Mouse (Mus musculus) kidney, embryonic 16.5 days (tissue): ENCODE data around the gene Cyp46a1. TPM values are rescaled to one million over a fixed set of nuclear protein-coding genes. Genes with fewer than 3 reads are reported as not detected.
A peak's percentile ranks its signal among the peaks of the same experiment; 100 is the strongest.

ENCODE experiments used
- ATAC-seq: fragments of 200-750 bp; cut with Nextera tagmentation; 2 replicates; pipeline ENCODE4 v1.8.0; 2017; ENCODE audit warnings: moderate TSS enrichment; ENCODE audit not compliant: low FRiP score, low TSS enrichment
- H3K27ac ChIP-seq: fragments of 300-500 bp; sonication (generic); 2 replicates; pipeline ENCODE4 v1.5.1; 2014; ENCODE audit warnings: low read length
- H3K27me3 ChIP-seq: fragments of 300-500 bp; sonication (generic); 2 replicates; pipeline ENCODE4 v1.6.1; 2014; ENCODE audit warnings: low read length, control low read depth, mixed read lengths; ENCODE audit not compliant: insufficient read depth
- H3K36me3 ChIP-seq: fragments of 300-500 bp; sonication (generic); 2 replicates; pipeline ENCODE4 v1.6.1; 2014; ENCODE audit warnings: low read length, control low read depth, mixed read lengths; ENCODE audit not compliant: insufficient read depth
- H3K4me1 ChIP-seq: fragments of 300-500 bp; sonication (generic); 2 replicates; pipeline ENCODE4 v1.6.1; 2014; ENCODE audit warnings: low read length, control low read depth, mixed read lengths; ENCODE audit not compliant: insufficient read depth
- H3K4me2 ChIP-seq: fragments of 300-500 bp; sonication (generic); replicated peaks from 2 replicates; pipeline ENCODE4 v1.6.1; 2014; ENCODE audit warnings: low read depth, low read length
- H3K4me3 ChIP-seq: fragments of 300-500 bp; sonication (generic); 2 replicates; pipeline ENCODE4 v1.5.1; 2014; ENCODE audit warnings: mild to moderate bottlenecking, low read length
- H3K9ac ChIP-seq: fragments of 300-500 bp; sonication (generic); replicated peaks from 2 replicates; pipeline ENCODE4 v1.6.1; 2014; ENCODE audit warnings: low read length
- H3K9me3 ChIP-seq: fragments of 300-500 bp; sonication (generic); 2 replicates; pipeline ENCODE4 v1.6.1; 2016; ENCODE audit warnings: low read length, control low read depth
- WGBS: fragments of 180-500 bp; shearing (Covaris S2); extraction: QIAGEN DNeasy Blood & Tissue Kit; methylation state at CpG from one replicate; pipeline ENCODE4 v1.1.7; 2014; 5-methylcytosine and 5-hydroxymethylcytosine counted together
- polyA plus RNA-seq: library from polyadenylated mRNA; unstranded; fragments of >200 nt; fragmentation: Nextera tagmentation; extraction: Ambion mirVana; gene quantifications from 2 replicates; pipeline ENCODE4 v1.2.1, GENCODE M21; 2015

Cyp46a1 gene
- polyA plus RNA-seq, 1 experiment from 2014 or later: 11.8 TPM

DNA sequence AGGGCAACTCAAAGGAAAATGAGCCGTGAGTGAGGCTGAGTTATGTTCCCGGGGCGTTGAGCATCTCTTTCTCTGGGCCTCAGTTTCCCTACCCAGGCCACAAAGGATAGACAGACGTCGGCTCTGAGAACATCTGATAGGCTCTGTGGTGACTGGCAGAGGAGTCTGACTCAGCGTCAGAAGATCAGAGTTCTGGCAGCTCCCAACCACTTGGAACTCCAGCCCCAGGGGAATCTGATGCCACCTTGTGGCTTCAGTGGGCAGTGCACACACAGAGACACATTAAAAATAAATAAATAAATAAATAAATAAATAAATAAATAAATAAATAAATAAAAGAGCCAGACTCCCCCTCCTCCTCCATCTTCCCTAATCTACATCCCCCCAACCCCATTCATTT is 37.1 kb upstream of the Cyp46a1 start:
- Histone ChIP-seq H3K9me3 (no peaks in the 10 kb centered on the region), H3K27me3 (no peaks in the 10 kb centered on the region; the same call in 1 of the 2 replicates), H3K4me1 (0 out of 2 replicates have a peak, but pooled peaks cover 5% of the 10 kb centered on the region), H3K4me2 (no peak overlapping the region), H3K4me3 (no peak overlapping the region), H3K27ac (no peak overlapping the region), H3K9ac (no peak overlapping the region), H3K36me3 (no peaks in the 10 kb centered on the region)
- ATAC-seq: no peak
- 82% methylated on average over 6 of the region's 6 CpGs for WGBS

DNA sequence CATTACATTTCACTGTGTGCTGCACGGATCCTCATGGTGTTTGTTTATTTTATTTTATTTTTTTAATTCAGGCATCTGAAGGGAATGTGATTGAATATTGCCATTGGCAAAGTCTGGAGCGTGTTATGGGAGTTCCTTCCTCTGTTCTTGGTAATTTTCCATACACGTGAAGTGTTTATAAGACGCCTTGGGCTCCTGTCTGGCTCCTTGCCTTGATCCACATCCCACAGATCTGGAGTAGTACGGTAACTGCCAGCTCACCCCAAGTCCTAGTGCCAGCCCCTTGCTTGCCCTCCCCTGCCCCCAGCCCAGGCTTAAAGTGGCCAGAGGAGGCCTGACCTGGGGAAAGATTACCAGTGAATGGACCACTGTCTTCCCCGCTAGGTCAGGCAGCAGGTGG is 33.2 kb upstream of the Cyp46a1 start:
- no peak overlapping the region for H3K9ac ChIP-seq
- no peak overlapping the region for H3K27ac ChIP-seq
- no peaks in the 10 kb centered on the region for H3K9me3 ChIP-seq
- ATAC-seq: no peak
- peaks cover 17% of the 10 kb centered on the region for H3K27me3 ChIP-seq
- no peak overlapping the region for H3K4me2 ChIP-seq
- H3K4me3 ChIP-seq: no peak overlapping the region
- 72% methylated on average over 6 of the region's 6 CpGs for WGBS
- H3K36me3 ChIP-seq: no peaks in the 10 kb centered on the region
- peaks cover 4% of the 10 kb centered on the region; the same call in 1 of the 2 replicates for H3K4me1 ChIP-seq

DNA sequence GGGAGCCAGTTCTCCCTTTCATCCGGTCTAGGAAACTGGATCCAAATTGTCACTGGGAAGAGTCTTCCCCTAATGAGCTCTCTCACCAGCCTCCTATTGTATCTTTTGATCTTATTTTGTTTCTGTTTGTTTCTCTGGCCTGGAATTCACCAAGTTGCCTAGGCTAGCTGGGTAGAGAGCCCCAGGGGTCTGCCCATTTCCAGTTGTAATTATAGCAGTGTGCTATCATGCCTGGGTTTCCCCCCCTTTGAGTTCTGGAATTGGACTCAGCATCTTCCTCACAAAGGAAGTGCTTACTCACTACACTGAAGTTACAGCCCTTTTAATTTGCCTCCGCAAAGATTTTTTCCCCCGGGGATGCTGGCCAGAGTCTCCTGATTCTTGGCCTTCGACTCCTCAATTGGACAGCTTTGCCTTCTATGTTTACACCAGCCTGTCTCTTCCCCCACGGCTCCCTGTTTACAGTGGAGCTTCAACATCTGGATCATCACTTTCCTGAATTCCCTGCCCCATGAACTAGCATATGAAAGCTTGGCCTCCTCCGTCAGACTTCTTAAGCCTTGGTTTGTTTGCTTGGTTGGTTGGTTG is 30.3 kb upstream of the Cyp46a1 start:
- H3K9ac ChIP-seq: no peak overlapping the region
- H3K9me3 ChIP-seq: no peaks in the 10 kb centered on the region
- H3K4me3 ChIP-seq: no peak overlapping the region
- ATAC-seq: no peak
- peaks cover 4% of the 10 kb centered on the region; the same call in 1 of the 2 replicates for H3K4me1 ChIP-seq
- 44% methylated on average over 6 of the region's 6 CpGs for WGBS
- no peak overlapping the region for H3K4me2 ChIP-seq
- no peaks in the 10 kb centered on the region for H3K36me3 ChIP-seq
- peaks cover 17% of the 10 kb centered on the region for H3K27me3 ChIP-seq
- H3K27ac ChIP-seq: no peak overlapping the region

DNA sequence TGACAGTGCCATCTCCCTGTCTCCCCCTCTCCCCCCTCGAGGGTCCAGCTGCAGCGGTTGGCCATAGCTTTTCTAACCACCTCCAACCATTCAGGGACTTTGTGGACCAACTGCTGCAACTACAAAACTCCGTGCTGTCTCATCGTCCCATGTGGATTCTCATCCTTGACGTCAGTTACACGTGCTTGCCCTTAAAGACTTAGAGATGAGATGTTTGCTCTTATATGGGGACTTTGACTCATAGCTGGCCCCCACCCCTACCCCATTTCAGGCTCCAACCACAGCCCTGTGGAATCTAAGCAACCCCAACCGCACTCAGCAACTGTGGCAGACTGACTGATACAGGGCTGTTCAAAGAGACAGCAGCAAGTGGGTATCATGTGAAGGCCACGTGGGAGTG is 29.0 kb upstream of the Cyp46a1 start:
- no peak overlapping the region for H3K9ac ChIP-seq
- ATAC-seq: no peak
- H3K9me3 ChIP-seq: no peaks in the 10 kb centered on the region
- H3K27me3 ChIP-seq: peaks cover 17% of the 10 kb centered on the region
- WGBS: 71% methylated on average over 8 of the region's 8 CpGs
- H3K4me1 ChIP-seq: peaks cover 4% of the 10 kb centered on the region; the same call in 1 of the 2 replicates
- H3K4me3 ChIP-seq: no peak overlapping the region
- H3K27ac ChIP-seq: no peak overlapping the region
- no peak overlapping the region for H3K4me2 ChIP-seq
- no peaks in the 10 kb centered on the region for H3K36me3 ChIP-seq

DNA sequence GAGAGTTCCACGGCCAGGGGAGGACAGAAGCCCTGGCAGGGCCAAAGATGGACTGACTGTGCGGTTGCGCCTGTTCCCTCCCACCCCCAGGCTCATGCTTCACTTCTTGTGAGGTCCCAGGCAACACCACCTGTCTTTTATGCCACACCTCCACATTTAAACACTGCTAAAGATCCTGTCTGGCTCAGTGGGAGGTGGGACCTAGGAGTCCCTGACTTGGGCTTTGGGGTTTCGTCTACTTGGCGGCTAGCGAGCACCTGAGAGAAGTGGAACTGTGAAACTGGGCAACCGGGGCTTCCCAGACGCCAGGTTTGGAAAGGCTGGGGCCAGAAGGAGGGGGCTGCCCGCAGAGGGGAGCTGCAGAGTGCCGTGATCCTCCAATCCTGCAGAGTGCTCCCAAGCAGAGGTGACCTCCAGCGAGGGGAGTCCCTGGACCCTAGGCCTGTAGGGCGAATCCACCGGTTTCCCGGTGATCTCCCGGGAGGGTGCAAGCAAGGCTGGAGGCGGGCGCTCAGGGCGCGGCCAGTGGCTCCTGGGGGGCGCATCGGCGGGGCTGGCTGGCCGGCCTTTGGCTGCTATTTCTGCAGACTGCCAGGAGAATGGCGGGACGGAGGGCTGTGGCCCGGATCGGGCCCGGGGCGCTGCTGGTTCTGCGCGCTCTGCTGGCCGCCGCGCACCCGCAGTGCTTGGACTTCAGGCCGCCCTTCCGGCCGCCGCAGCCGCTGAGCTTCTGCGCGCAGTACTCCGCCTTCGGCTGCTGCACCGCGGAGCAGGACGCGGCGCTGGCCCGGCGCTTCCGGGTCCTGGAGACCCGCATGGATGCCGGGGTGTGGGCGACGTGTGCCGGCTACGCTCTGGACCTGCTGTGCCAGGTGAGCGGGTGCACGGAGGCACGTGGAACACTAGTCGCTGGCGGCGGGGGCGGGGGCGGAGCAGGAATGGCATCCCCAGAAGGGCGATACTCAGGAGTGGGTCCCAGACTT is 28.1 kb upstream of the Cyp46a1 start, which contains the start of gene Hhipl1:
Gene Hhipl1 (plus strand): TSS at position 459 of the 983 bp plus-strand sequence.
- 3% methylated on average over 66 of the region's 67 CpGs for WGBS
- H3K4me3 ChIP-seq: peak within 1 kb of the TSS; percentile 63
- no peaks in the 10 kb centered on the region for H3K9me3 ChIP-seq
- peak; percentile 76 for ATAC-seq
- H3K9ac ChIP-seq: peak within 1 kb of the TSS; percentile 84
- peaks cover 17% of the 10 kb centered on the region for H3K27me3 ChIP-seq
- H3K4me1 ChIP-seq: peaks cover 4% of the 10 kb centered on the region; the same call in 1 of the 2 replicates
- H3K4me2 ChIP-seq: peak within 1 kb of the TSS; percentile 95
- H3K27ac ChIP-seq: no peak within 1 kb of the TSS
- H3K36me3 ChIP-seq: no peaks in the 10 kb centered on the region

DNA sequence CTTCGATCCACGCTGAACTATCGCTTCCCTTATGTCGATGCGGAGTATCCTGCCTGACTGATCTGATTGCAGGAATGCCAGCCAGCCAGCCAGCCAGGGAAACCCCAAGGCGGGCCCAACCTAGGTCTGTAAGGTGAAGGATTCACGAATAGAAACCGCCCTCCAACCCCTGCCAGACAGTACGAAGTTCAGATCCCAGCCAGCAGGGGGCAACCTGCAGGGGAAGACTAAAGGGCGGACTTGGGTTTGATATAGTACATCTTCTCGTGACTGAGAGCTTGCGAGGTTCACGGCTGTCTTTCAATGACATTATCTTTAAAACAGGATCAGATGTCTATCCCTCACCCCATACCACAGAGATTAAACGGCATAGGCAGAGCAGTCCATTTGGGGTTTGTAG is 26.6 kb upstream of the Cyp46a1 start:
- no peak overlapping the region for H3K27ac ChIP-seq
- WGBS: 23% methylated on average over 14 of the region's 14 CpGs
- H3K9ac ChIP-seq: no peak overlapping the region
- H3K4me2 ChIP-seq: no peak overlapping the region
- no peaks in the 10 kb centered on the region for H3K36me3 ChIP-seq
- H3K4me1 ChIP-seq: peaks cover 13% of the 10 kb centered on the region
- peaks cover 17% of the 10 kb centered on the region for H3K27me3 ChIP-seq
- ATAC-seq: no peak
- H3K4me3 ChIP-seq: no peak overlapping the region
- no peaks in the 10 kb centered on the region for H3K9me3 ChIP-seq

DNA sequence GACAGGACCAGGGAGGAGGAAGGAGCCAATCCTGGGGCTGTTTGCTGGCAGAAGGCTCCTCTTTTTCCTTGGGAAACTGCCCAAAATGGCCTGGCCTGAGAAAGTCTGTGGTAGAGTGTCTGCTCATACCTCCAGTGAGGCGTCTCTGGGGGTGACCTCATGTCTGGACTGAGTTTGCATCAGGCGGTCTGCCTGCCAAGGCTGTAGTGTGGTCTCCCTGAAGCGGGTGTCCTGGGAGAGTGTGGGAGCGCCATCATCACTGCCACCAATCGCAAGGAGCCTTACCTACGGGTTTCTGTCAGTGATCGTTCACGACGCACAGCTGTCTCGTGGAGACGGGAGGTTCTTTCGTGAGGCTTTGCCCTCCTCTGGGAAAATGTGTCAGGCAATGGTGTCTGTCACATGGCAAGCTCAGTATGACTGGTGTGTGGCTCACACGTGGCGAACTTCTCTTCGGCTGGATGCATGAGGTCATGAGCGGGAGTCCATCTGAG is 25.8 kb upstream of the Cyp46a1 start:
- Histone ChIP-seq H3K27me3 (peaks cover 17% of the 10 kb centered on the region), H3K9me3 (no peaks in the 10 kb centered on the region), H3K4me2 (no peak overlapping the region), H3K27ac (no peak overlapping the region), H3K9ac (no peak overlapping the region), H3K4me3 (no peak overlapping the region), H3K4me1 (peaks cover 18% of the 10 kb centered on the region), H3K36me3 (no peaks in the 10 kb centered on the region)
- 81% methylated on average over 16 of the region's 16 CpGs for WGBS
- no peak for ATAC-seq

DNA sequence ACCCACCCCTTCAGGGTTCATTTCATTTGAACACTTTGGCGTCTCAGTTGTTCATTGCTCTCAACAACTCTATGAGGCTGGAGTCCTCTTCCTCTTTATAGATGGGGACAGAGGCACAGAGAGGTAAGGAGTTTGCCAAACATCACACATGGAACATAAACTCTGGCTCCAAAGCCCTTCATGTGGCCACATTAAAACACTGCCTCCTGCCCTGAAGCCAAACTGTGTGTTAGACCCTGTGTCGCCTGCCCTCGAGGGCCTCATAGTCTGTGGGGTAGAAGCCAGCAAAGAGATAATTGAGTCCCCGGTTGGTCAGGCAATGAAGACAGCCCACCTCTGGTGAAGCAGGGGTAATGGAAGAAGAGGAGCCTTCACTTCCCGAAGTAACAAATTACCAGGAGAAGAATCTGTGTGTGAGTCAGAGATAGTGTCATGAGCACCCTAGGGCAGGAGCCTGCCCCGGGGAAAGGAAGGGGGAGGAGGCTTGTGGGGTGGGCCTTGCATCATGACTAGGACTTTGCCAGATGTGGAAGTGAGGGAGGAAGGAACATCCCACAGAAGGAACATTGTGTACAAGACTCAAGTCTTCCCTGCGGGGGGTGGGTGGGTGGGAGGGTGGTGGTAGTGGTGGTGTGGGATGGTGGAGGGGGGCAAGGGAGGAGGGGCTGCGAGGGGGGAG is 24.9 kb upstream of the Cyp46a1 start:
- peaks cover 18% of the 10 kb centered on the region for H3K4me1 ChIP-seq
- no peak for ATAC-seq
- H3K9ac ChIP-seq: no peak overlapping the region
- no peak overlapping the region for H3K4me3 ChIP-seq
- WGBS: 42% methylated on average over 7 of the region's 8 CpGs
- no peaks in the 10 kb centered on the region for H3K36me3 ChIP-seq
- no peak overlapping the region for H3K27ac ChIP-seq
- no peak overlapping the region for H3K4me2 ChIP-seq
- H3K27me3 ChIP-seq: peaks cover 17% of the 10 kb centered on the region
- no peaks in the 10 kb centered on the region for H3K9me3 ChIP-seq

DNA sequence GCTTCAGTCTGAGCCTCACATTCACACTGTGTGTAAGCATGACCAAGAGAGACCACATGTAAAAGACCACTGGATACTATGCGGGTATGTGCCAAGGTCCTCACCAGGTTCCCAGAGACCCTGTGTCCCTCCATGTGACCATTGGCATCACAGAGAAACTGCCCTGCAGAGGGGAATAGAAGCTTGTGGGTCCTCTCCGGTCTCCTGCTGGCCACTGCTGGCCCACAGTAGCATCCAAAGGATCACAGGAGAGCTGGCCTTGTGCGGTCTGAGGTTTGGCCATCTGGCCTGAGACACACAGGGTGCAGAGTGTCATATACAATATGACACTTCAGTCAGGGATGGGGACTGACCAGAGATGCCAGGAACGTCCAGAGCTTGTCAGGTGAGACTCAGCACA is 24.1 kb upstream of the Cyp46a1 start:
- Histone ChIP-seq H3K4me3 (no peak overlapping the region), H3K4me1 (peaks cover 18% of the 10 kb centered on the region), H3K9me3 (no peaks in the 10 kb centered on the region), H3K4me2 (no peak overlapping the region), H3K9ac (no peak overlapping the region), H3K36me3 (no peaks in the 10 kb centered on the region), H3K27me3 (peaks cover 9% of the 10 kb centered on the region), H3K27ac (no peak overlapping the region)
- WGBS: 78% methylated on average over 4 of the region's 4 CpGs
- ATAC-seq: no peak
